Mouse (Mus musculus) MEL (cell line): ENCODE results near the gene Gpbp1l1. TPM values are rescaled to one million over a fixed set of nuclear protein-coding genes. Genes with fewer than 3 reads are reported as not detected.

Experiments used
- DNase-seq: peaks from one replicate; pipeline ENCODE4 v3.0.0; 2011; ENCODE audit warnings: low read depth, low spot score
- H3K27ac ChIP-seq: 2 replicates; pipeline ENCODE4 v1.5.1; 2012; ENCODE audit warnings: low read depth, mild to moderate bottlenecking, control low read depth, low read length, moderate library complexity; ENCODE audit not compliant: control insufficient read depth
- H3K27me3 ChIP-seq, 2 experiments: fragments of 150-350 bp in 1 of 2; sonication (generic) in 1 of 2; 2 replicates each; pipeline ENCODE4 v1.6.1; 2012; ENCODE audit warnings: low read length in 2 of 2, mild to moderate bottlenecking in 2 of 2, improper control_type of control experiment in 1 of 2, moderate library complexity in 1 of 2; ENCODE audit not compliant: insufficient read depth in 2 of 2, control insufficient read depth in 1 of 2
- H3K36me3 ChIP-seq, 2 experiments: 2 replicates each; pipeline ENCODE4 v1.6.1; 2012 to 2014; ENCODE audit warnings: low read length in 2 of 2, improper control_type of control experiment in 1 of 2, inconsistent platforms in 1 of 2, mild to moderate bottlenecking in 1 of 2; ENCODE audit not compliant: insufficient read depth in 2 of 2, control insufficient read depth in 1 of 2
- H3K4me1 ChIP-seq, 2 experiments: fragments of 150-350 bp in 1 of 2; sonication (generic) in 1 of 2; 2 replicates each; pipeline ENCODE4 v1.6.1; 2012; ENCODE audit warnings: low read length in 2 of 2, improper control_type of control experiment in 1 of 2, mild to moderate bottlenecking in 1 of 2; ENCODE audit not compliant: insufficient read depth in 2 of 2, control insufficient read depth in 1 of 2
- H3K4me3 ChIP-seq, 2 experiments: fragments of 150-350 bp in 1 of 2; sonication (generic) in 1 of 2; 2 replicates each; pipeline ENCODE4 v1.5.1; 2012; ENCODE audit warnings: low read depth in 2 of 2, low read length in 2 of 2, mild to moderate bottlenecking in 2 of 2, moderate library complexity in 2 of 2, control low read depth in 1 of 2, improper control_type of control experiment in 1 of 2; ENCODE audit not compliant: control insufficient read depth in 1 of 2, insufficient read depth in 1 of 2
- H3K79me2 ChIP-seq: 2 replicates; pipeline ENCODE4 v1.6.1; 2012; ENCODE audit warnings: mild to moderate bottlenecking, low read length, moderate library complexity; ENCODE audit not compliant: control insufficient read depth, poor library complexity, insufficient read depth
- H3K9ac ChIP-seq: 2 replicates; pipeline ENCODE4 v1.6.1; 2012; ENCODE audit warnings: low read depth, mild to moderate bottlenecking, control low read depth, low read length, moderate library complexity; ENCODE audit not compliant: control insufficient read depth, poor library complexity, severe bottlenecking
- H3K9me3 ChIP-seq: fragments of 150-350 bp; sonication (generic); replicated peaks from 2 replicates; pipeline ENCODE4 v1.6.1; 2012; ENCODE audit warnings: mild to moderate bottlenecking, low read length, improper control_type of control experiment, moderate library complexity; ENCODE audit not compliant: insufficient read depth
- BHLHE40 ChIP-seq: IDR thresholded peaks from 2 replicates; pipeline ENCODE4 v1.6.1; 2012; ENCODE audit warnings: low read depth, mild to moderate bottlenecking, inconsistent platforms, low read length, improper control_type of control experiment, borderline replicate concordance
- CHD1 ChIP-seq: IDR thresholded peaks from 2 replicates; pipeline ENCODE4 v1.6.1; 2012; ENCODE audit warnings: low read depth, mild to moderate bottlenecking, inconsistent platforms, low read length, improper control_type of control experiment
- CTCF ChIP-seq, 3 experiments: IDR thresholded peaks in 2 of 3; conservative IDR thresholded peaks in 1 of 3; 2 replicates each; pipeline ENCODE4 v1.5.1; 2011 to 2012; ENCODE audit warnings: low read length in 3 of 3, low read depth in 2 of 3, mild to moderate bottlenecking in 2 of 3, improper control_type of control experiment in 1 of 3, inconsistent platforms in 1 of 3, mixed read lengths in 1 of 3, moderate library complexity in 1 of 3; ENCODE audit not compliant: control insufficient read depth in 1 of 3, insufficient read depth in 1 of 3, poor library complexity in 1 of 3, severe bottlenecking in 1 of 3
- E2F4 ChIP-seq: IDR thresholded peaks from 2 replicates; pipeline ENCODE4 v1.6.1; 2011; ENCODE audit warnings: low read depth, low read length, improper control_type of control experiment, borderline replicate concordance
- ELF1 ChIP-seq: IDR thresholded peaks from 2 replicates; pipeline ENCODE4 v1.6.1; 2014; ENCODE audit warnings: low read depth, mild to moderate bottlenecking, inconsistent platforms, low read length, improper control_type of control experiment, moderate library complexity
- GATA1 ChIP-seq: IDR thresholded peaks from 2 replicates; pipeline ENCODE4 v1.6.1; 2011; ENCODE audit warnings: low read depth, low read length, improper control_type of control experiment
- HCFC1 ChIP-seq: IDR thresholded peaks from 2 replicates; pipeline ENCODE4 v1.6.1; 2012; ENCODE audit warnings: low read depth, mild to moderate bottlenecking, inconsistent platforms, low read length, improper control_type of control experiment, moderate library complexity
- MXI1 ChIP-seq: IDR thresholded peaks from 2 replicates; pipeline ENCODE4 v1.6.1; 2011; ENCODE audit warnings: mild to moderate bottlenecking, low read depth, low read length, improper control_type of control experiment
- MYB ChIP-seq: IDR thresholded peaks from 2 replicates; pipeline ENCODE4 v1.6.1; 2011; ENCODE audit warnings: mild to moderate bottlenecking, low read depth, low read length, improper control_type of control experiment
- MYC ChIP-seq: IDR thresholded peaks from 2 replicates; pipeline ENCODE4 v1.6.1; 2011; ENCODE audit warnings: low read depth, mild to moderate bottlenecking, low read length, improper control_type of control experiment, moderate library complexity
- POLR2AphosphoS2 ChIP-seq: IDR thresholded peaks from 2 replicates; pipeline ENCODE4 v1.6.1; 2011; ENCODE audit warnings: low read length, improper control_type of control experiment
- RAD21 ChIP-seq: IDR thresholded peaks from 2 replicates; pipeline ENCODE4 v1.6.1; 2011; ENCODE audit warnings: mild to moderate bottlenecking, low read depth, low read length, improper control_type of control experiment
- SMC3 ChIP-seq: IDR thresholded peaks from 2 replicates; pipeline ENCODE4 v1.6.1; 2011; ENCODE audit warnings: low read depth, low read length, improper control_type of control experiment
- USF2 ChIP-seq, 2 experiments: IDR thresholded peaks; 2 replicates each; pipeline ENCODE4 v1.6.1; 2011 to 2012; ENCODE audit warnings: improper control_type of control experiment in 2 of 2, low read length in 2 of 2, borderline replicate concordance in 1 of 2, inconsistent platforms in 1 of 2, low read depth in 1 of 2, mild to moderate bottlenecking in 1 of 2; ENCODE audit not compliant: insufficient read depth in 1 of 2
- polyA plus RNA-seq, 2 experiments: library from polyadenylated mRNA; stranded (reverse) in 1 of 2; unstranded in 1 of 2; fragments of >175 nt in 1 of 2; fragments of >200 nt in 1 of 2; gene quantifications; 2 replicates each; pipeline versions ENCODE4 v1.2.1 to v1.2.4; 2012; ENCODE audit warnings: low replicate concordance in 2 of 2, low read depth in 1 of 2; ENCODE audit not compliant: insufficient read length in 2 of 2, insufficient read depth in 1 of 2, missing spikeins in 1 of 2
- total RNA-seq: library from RNA; depleted of rRNA; stranded (reverse); fragments of 300-350 nt; gene quantifications from 2 replicates; pipeline ENCODE4 v1.2.3, GENCODE M21; 2012; rRNA removed

The Gpbp1l1 gene
- total and polyA plus RNA-seq, 3 experiments: 29.1 to 46.3 TPM; not detected in 1

- H3K27me3 ChIP-seq: no peaks in the 10 kb centered on the region
- H3K27ac ChIP-seq: no peak overlapping the region
- H3K4me3 ChIP-seq: no peak overlapping the region
- no peak for TF ChIP-seq MXI1
- TF ChIP-seq E2F4: no peak
- TF ChIP-seq ELF1: no peak
- TF ChIP-seq MYC: 0 out of 2 replicates have a peak, but pooled peaks have one; percentile 43
- TF ChIP-seq POLR2AphosphoS2: no peak
- TF ChIP-seq BHLHE40: no peak
- no peak; the same call in 1 of the 2 replicates for TF ChIP-seq RAD21
- no peak for TF ChIP-seq USF2 (IDR thresholded peaks at IDR 0.05; ENCODE audit: borderline replicate concordance in 1 of 2, insufficient read depth in 1 of 2, low read depth in 1 of 2, low read length in 2 of 2)
- TF ChIP-seq CTCF (IDR thresholded peaks at IDR 0.05 in 2 of 3, conservative IDR thresholded peaks at IDR 0.05 in 1 of 3; ENCODE audit: control insufficient read depth in 1 of 3, insufficient read depth in 1 of 3, low read depth in 2 of 3, low read length in 3 of 3, poor library complexity in 1 of 3, severe bottlenecking in 1 of 3): peak in 2 of 3 experiments; percentile 9 to 44; a peak in 3 of 6 replicates
- TF ChIP-seq HCFC1: no peak
- TF ChIP-seq CHD1: no peak
- no peak for TF ChIP-seq GATA1
- TF ChIP-seq SMC3: peak; percentile 13; the same call in 1 of the 2 replicates
- no peak for TF ChIP-seq MYB
- TF ChIP-seq, all 39 proteins: peak for 3
- DNase-seq: peak; percentile 34
- peaks cover 0 to 41% of the 10 kb centered on the region in 2 experiments; a peak in 2 of 4 replicates for H3K36me3 ChIP-seq
- no peaks in the 10 kb centered on the region for H3K4me1 ChIP-seq
- peaks cover 14% of the 10 kb centered on the region for H3K79me2 ChIP-seq
- H3K9me3 ChIP-seq: no peaks in the 10 kb centered on the region
- no peak overlapping the region for H3K9ac ChIP-seq
Measured at GRCm38 (mm10) chr4:116642071-116642470, 84.6 kb downstream of the Gpbp1l1 start.

Other genes starting within 250 kb of the Gpbp1l1 start
- gene Mast2, start 93.5 kb upstream of the Gpbp1l1 start, total RNA-seq: 13.3 and 14.8 TPM in 2 replicates
- gene Mast2, start 93.5 kb upstream of the Gpbp1l1 start, polyA plus RNA-seq: 100 to 1,000 TPM in 1 of 2 experiments, 10 to 100 TPM in 1; 46.4 to 126 TPM
- gene Ipp, start 50.1 kb upstream of the Gpbp1l1 start, total RNA-seq: 8.4 and 10.1 TPM in 2 replicates
- gene Ipp, start 50.1 kb upstream of the Gpbp1l1 start, polyA plus RNA-seq: 1 to 10 TPM in 1 of 2 experiments, not detected in 1; 8.8 TPM
- gene Tmem69, start 1.7 kb upstream of the Gpbp1l1 start, total RNA-seq: 6.9 and 7.8 TPM in 2 replicates
- gene Tmem69, start 1.7 kb upstream of the Gpbp1l1 start, polyA plus RNA-seq: 100 to 1,000 TPM in 1 of 2 experiments, 10 to 100 TPM in 1; 34.1 to 153 TPM
- 1.0 and 1.2 TPM in 2 replicates for gene Ccdc17, start 39.0 kb downstream of the Gpbp1l1 start, total RNA-seq
- gene Ccdc17, start 39.0 kb downstream of the Gpbp1l1 start, polyA plus RNA-seq: 1 to 10 TPM in 1 of 2 experiments, not detected in 1; 1.5 TPM
- gene Nasp, start 70.3 kb downstream of the Gpbp1l1 start, total RNA-seq: 133 and 159 TPM in 2 replicates
- gene Nasp, start 70.3 kb downstream of the Gpbp1l1 start, polyA plus RNA-seq: 100 to 1,000 TPM in 1 of 2 experiments, not detected in 1; 174 TPM
- gene Akr1a1, start 94.0 kb downstream of the Gpbp1l1 start, total RNA-seq: 258 and 281 TPM in 2 replicates
- gene Akr1a1, start 94.0 kb downstream of the Gpbp1l1 start, polyA plus RNA-seq: 100 to 1,000 TPM in 1 of 2 experiments, not detected in 1; 358 TPM
- 223 and 307 TPM in 2 replicates for gene Prdx1, start 127.9 kb downstream of the Gpbp1l1 start, total RNA-seq
- 100 to 1,000 TPM in 1 of 2 experiments, not detected in 1; 416 TPM for gene Prdx1, start 127.9 kb downstream of the Gpbp1l1 start, polyA plus RNA-seq
- 12.2 and 15.1 TPM in 2 replicates for gene Mmachc, start 150.7 kb downstream of the Gpbp1l1 start, total RNA-seq
- gene Mmachc, start 150.7 kb downstream of the Gpbp1l1 start, polyA plus RNA-seq: 10 to 100 TPM in 1 of 2 experiments, not detected in 1; 22.8 TPM
- gene Ccdc163, start 150.9 kb downstream of the Gpbp1l1 start, total RNA-seq: 12.3 and 14.2 TPM in 2 replicates
- gene Ccdc163, start 150.9 kb downstream of the Gpbp1l1 start, polyA plus RNA-seq: 10 to 100 TPM in 1 of 2 experiments, not detected in 1; 26.0 TPM
- gene Tesk2, start 163.3 kb downstream of the Gpbp1l1 start, total RNA-seq: 2.3 and 2.8 TPM in 2 replicates
- 1 to 10 TPM in 1 of 2 experiments, not detected in 1; 3.3 TPM for gene Tesk2, start 163.3 kb downstream of the Gpbp1l1 start, polyA plus RNA-seq
- gene Toe1, start 250.0 kb downstream of the Gpbp1l1 start, total RNA-seq: 46.4 and 49.3 TPM in 2 replicates
- gene Toe1, start 250.0 kb downstream of the Gpbp1l1 start, polyA plus RNA-seq: 10 to 100 TPM in 1 of 2 experiments, not detected in 1; 38.3 TPM